Mouse (Mus musculus) lung, postnatal 0 days (tissue): Measurements from ENCODE around the gene Trio. TPM values are rescaled to one million over a fixed set of nuclear protein-coding genes. Genes with fewer than 3 reads are reported as not detected.
A peak's percentile ranks its signal among the peaks of the same experiment; 100 is the strongest.

Source experiments
- ATAC-seq: fragments of 200-750 bp; cut with Nextera tagmentation; 2 replicates; pipeline ENCODE4 v1.8.0; 2017; ENCODE audit warnings: moderate library complexity
- DNase-seq: peaks from one replicate; pipeline ENCODE4 v3.0.0-alpha.2; 2016; ENCODE audit warnings: low spot score
- H3K27ac ChIP-seq: fragments of 300-500 bp; sonication (generic); 2 replicates; pipeline ENCODE4 v1.5.1; 2014; ENCODE audit warnings: antibody characterized with exemption, mild to moderate bottlenecking, low read length, mixed read lengths
- H3K27me3 ChIP-seq: fragments of 300-500 bp; sonication (generic); replicated peaks from 2 replicates; pipeline ENCODE4 v1.6.1; 2014; ENCODE audit warnings: low read length, mixed read lengths; ENCODE audit not compliant: insufficient read depth
- H3K36me3 ChIP-seq: fragments of 300-500 bp; sonication (generic); 2 replicates; pipeline ENCODE4 v1.6.1; 2014; ENCODE audit warnings: low read length, mixed read lengths; ENCODE audit not compliant: insufficient read depth
- H3K4me1 ChIP-seq: fragments of 300-500 bp; sonication (generic); 2 replicates; pipeline ENCODE4 v1.6.1; 2014; ENCODE audit warnings: antibody characterized with exemption, low read depth, low read length, mixed read lengths; ENCODE audit not compliant: insufficient read depth
- H3K4me2 ChIP-seq: fragments of 300-500 bp; sonication (generic); replicated peaks from 2 replicates; pipeline ENCODE4 v1.6.1; 2014; ENCODE audit warnings: low read depth, mild to moderate bottlenecking, low read length, moderate library complexity, mixed read lengths
- H3K4me3 ChIP-seq: fragments of 300-500 bp; sonication (generic); 2 replicates; pipeline ENCODE4 v1.5.1; 2014; ENCODE audit warnings: low read depth, low read length
- H3K9ac ChIP-seq: fragments of 300-500 bp; sonication (generic); replicated peaks from 2 replicates; pipeline ENCODE4 v1.6.1; 2014; ENCODE audit warnings: low read depth, mild to moderate bottlenecking
- H3K9me3 ChIP-seq: fragments of 300-500 bp; sonication (generic); 2 replicates; pipeline ENCODE4 v1.6.1; 2016; ENCODE audit warnings: low read length, mixed read lengths
- CTCF ChIP-seq: IDR thresholded peaks from 2 replicates; pipeline ENCODE4 v1.5.1; 2016; ENCODE audit warnings: antibody characterized with exemption, mild to moderate bottlenecking
- EP300 ChIP-seq: IDR thresholded peaks from 2 replicates; pipeline ENCODE4 v1.6.1; 2016; ENCODE audit warnings: antibody characterized with exemption, mild to moderate bottlenecking, control low read depth
- WGBS: fragments of 180-500 bp; shearing (Covaris S2); extraction: QIAGEN DNeasy Blood & Tissue Kit; methylation state at CpG from one replicate; pipeline ENCODE4 v1.1.7; 2014; 5-methylcytosine and 5-hydroxymethylcytosine counted together
- polyA plus RNA-seq: library from polyadenylated mRNA; unstranded; fragments of >200 nt; fragmentation: Nextera tagmentation; extraction: Ambion mirVana; gene quantifications from 2 replicates; pipeline ENCODE4 v1.2.1, GENCODE M21; 2015

The Trio gene
- polyA plus RNA-seq, 1 experiment from 2014 or later, result 15.6 TPM

GRCm38 (mm10) chr15:27856050-27856787, 169.4 kb downstream of the Trio start:
- Histone ChIP-seq H3K4me2 (0 out of 2 replicates have a peak overlapping the region, but pooled peaks have one; percentile 14), H3K4me3 (no peak overlapping the region), H3K36me3 (peaks cover 19% of the 10 kb centered on the region), H3K9me3 (no peaks in the 10 kb centered on the region), H3K27ac (no peak overlapping the region), H3K9ac (no peak overlapping the region), H3K4me1 (no peaks in the 10 kb centered on the region), H3K27me3 (no peaks in the 10 kb centered on the region)
- WGBS, result 32% methylated on average over 29 of the region's 29 CpGs
- peak; percentile 39 for ATAC-seq
- no peak for TF ChIP-seq EP300
- peak; percentile 61 for TF ChIP-seq CTCF
- DNase-seq, result peak; percentile 47

GRCm38 (mm10) chr15:27851312-27851711, 174.3 kb downstream of the Trio start:
- no peak overlapping the region for H3K4me3 ChIP-seq
- ATAC-seq (0 out of 2 replicates have a peak, but pooled peaks have one; percentile 6), DNase-seq (peak; percentile 54)
- H3K4me1 ChIP-seq, result no peaks in the 10 kb centered on the region
- peak; percentile 44 for TF ChIP-seq CTCF
- TF ChIP-seq EP300, result no peak
- 73% methylated on average over 6 of the region's 6 CpGs for WGBS
- H3K9me3 ChIP-seq, result no peaks in the 10 kb centered on the region
- no peak overlapping the region for H3K27ac ChIP-seq
- no peak overlapping the region for H3K9ac ChIP-seq
- H3K27me3 ChIP-seq, result no peaks in the 10 kb centered on the region
- no peak overlapping the region for H3K4me2 ChIP-seq
- H3K36me3 ChIP-seq, result peaks cover 29% of the 10 kb centered on the region

GRCm38 (mm10) chr15:27850904-27851303, 174.7 kb downstream of the Trio start:
- ATAC-seq, result peak; percentile 11; the same call in 1 of the 2 replicates
- no peaks in the 10 kb centered on the region for H3K27me3 ChIP-seq
- H3K4me2 ChIP-seq, result no peak overlapping the region
- H3K9ac ChIP-seq, result no peak overlapping the region
- H3K27ac ChIP-seq, result no peak overlapping the region
- 79% methylated on average over 14 of the region's 14 CpGs for WGBS
- no peak for TF ChIP-seq EP300
- peak; percentile 76 for TF ChIP-seq CTCF
- DNase-seq, result peak; percentile 38
- H3K4me3 ChIP-seq, result no peak overlapping the region
- H3K9me3 ChIP-seq, result no peaks in the 10 kb centered on the region
- H3K36me3 ChIP-seq, result peaks cover 29% of the 10 kb centered on the region
- no peaks in the 10 kb centered on the region for H3K4me1 ChIP-seq

GRCm38 (mm10) chr15:27849910-27850309, 175.7 kb downstream of the Trio start:
- no peaks in the 10 kb centered on the region for H3K27me3 ChIP-seq
- ATAC-seq (no peak), DNase-seq (no peak)
- TF ChIP-seq CTCF (no peak), EP300 (no peak)
- H3K9ac ChIP-seq, result no peak overlapping the region
- H3K4me2 ChIP-seq, result no peak overlapping the region
- no peak overlapping the region for H3K27ac ChIP-seq
- no peak overlapping the region for H3K4me3 ChIP-seq
- no peaks in the 10 kb centered on the region for H3K4me1 ChIP-seq
- 87% methylated on average over 4 of the region's 4 CpGs for whole genome bisulfite sequencing
- no peaks in the 10 kb centered on the region for H3K9me3 ChIP-seq
- H3K36me3 ChIP-seq, result peaks cover 29% of the 10 kb centered on the region

- Histone ChIP-seq H3K9me3 (no peaks in the 10 kb centered on the region), H3K27ac (no peak overlapping the region), H3K9ac (no peak overlapping the region), H3K4me2 (no peak overlapping the region), H3K36me3 (peaks cover 22% of the 10 kb centered on the region; the same call in 1 of the 2 replicates), H3K4me1 (no peaks in the 10 kb centered on the region), H3K4me3 (no peak overlapping the region), H3K27me3 (no peaks in the 10 kb centered on the region)
- TF ChIP-seq EP300 (no peak), CTCF (no peak)
- 90% methylated on average over 15 of the region's 15 CpGs for WGBS
- DNase-seq (no peak), ATAC-seq (no peak)
Measured at GRCm38 (mm10) chr15:27841696-27842095, 184.0 kb downstream of the Trio start.

GRCm38 (mm10) chr15:27840579-27840978, 185.1 kb downstream of the Trio start:
- TF ChIP-seq EP300, result no peak
- TF ChIP-seq CTCF, result no peak
- Histone ChIP-seq H3K27ac (no peak overlapping the region), H3K27me3 (no peaks in the 10 kb centered on the region), H3K4me3 (no peak overlapping the region), H3K4me2 (no peak overlapping the region), H3K36me3 (peaks cover 23% of the 10 kb centered on the region; the same call in 1 of the 2 replicates), H3K9ac (no peak overlapping the region), H3K4me1 (no peaks in the 10 kb centered on the region), H3K9me3 (no peaks in the 10 kb centered on the region)
- 33% methylated on average over 8 of the region's 8 CpGs for WGBS
- ATAC-seq, result no peak
- no peak for DNase-seq
